10 mouse cellular contexts compared by ENCODE assay signal in the genomic region with DNA sequence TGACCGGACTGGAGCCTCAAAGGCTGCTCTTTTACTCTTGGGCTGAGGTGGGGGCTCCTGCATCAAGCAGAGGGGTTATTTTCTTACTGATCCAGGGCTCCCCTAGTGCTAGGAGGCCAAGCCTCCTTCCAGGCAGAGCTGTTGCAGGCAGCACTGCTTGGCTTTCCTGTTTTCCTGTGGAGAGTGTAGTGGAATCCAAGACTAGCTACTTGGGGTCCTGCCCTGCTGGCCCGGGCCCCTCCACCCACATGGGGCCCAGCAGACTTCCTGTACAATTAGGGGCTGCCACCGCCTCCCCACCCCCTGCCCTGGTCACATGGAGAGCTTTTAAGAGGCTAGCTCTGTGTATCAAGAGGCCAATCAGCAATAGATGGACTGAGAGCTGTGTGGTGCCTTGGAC. TPM values are rescaled to one million over a fixed set of nuclear protein-coding genes. Genes with fewer than 3 reads are reported as not detected.
DNase-seq lines count a peak whose midpoint lies in the region; ATAC-seq lines count a peak whose summit lies in the region.
"Had no signal": no experiment of that assay in that cellular context is flagged by ENCODE, and none has a peak within 500 bp of the region (broad histone marks: within the 10 kb centered on the region; RNA-seq: fewer than 3 reads in every experiment).

No protein-coding gene starts in this region.

- no peak overlapping the region for H3K4me3 ChIP-seq in lung, embryonic 15.5 days
- H3K4me3 ChIP-seq in hindbrain, embryonic 16.5 days (ENCODE audit: low read length): no peak overlapping the region
- no peak overlapping the region for H3K4me3 ChIP-seq in neural tube, embryonic 14.5 days (ENCODE audit: low read depth, low read length)

- peak overlapping the region; percentile 90 for H3K27ac ChIP-seq in lung, embryonic 15.5 days
- no peak overlapping the region for H3K27ac ChIP-seq in hindbrain, embryonic 16.5 days (ENCODE audit: low read depth, low read length)
- H3K27ac ChIP-seq in neural tube, embryonic 14.5 days (ENCODE audit: low read depth, low read length): peak overlapping the region; percentile 40; the same call in 1 of the 2 replicates

- peaks cover 5% of the 10 kb centered on the region; the same call in 1 of the 2 replicates for H3K36me3 ChIP-seq in lung, embryonic 15.5 days
- no peaks in the 10 kb centered on the region for H3K36me3 ChIP-seq in hindbrain, embryonic 16.5 days (ENCODE audit: control insufficient read depth, insufficient read depth, low read length)
- H3K36me3 ChIP-seq in neural tube, embryonic 14.5 days (ENCODE audit: control insufficient read depth, insufficient read depth, low read length): no peaks in the 10 kb centered on the region

- H3K27me3 ChIP-seq in lung, embryonic 15.5 days: no peaks in the 10 kb centered on the region
- no peaks in the 10 kb centered on the region for H3K27me3 ChIP-seq in hindbrain, embryonic 16.5 days (replicated peaks; ENCODE audit: control insufficient read depth, insufficient read depth, low read length)
- no peaks in the 10 kb centered on the region for H3K27me3 ChIP-seq in neural tube, embryonic 14.5 days (ENCODE audit: control insufficient read depth, insufficient read depth, low read length)
- H3K27me3 ChIP-seq: Patski had no signal

- no peaks in the 10 kb centered on the region for H3K9me3 ChIP-seq in lung, embryonic 15.5 days
- H3K9me3 ChIP-seq in hindbrain, embryonic 16.5 days (ENCODE audit: control insufficient read depth, low read length): no peaks in the 10 kb centered on the region
- no peaks in the 10 kb centered on the region for H3K9me3 ChIP-seq in neural tube, embryonic 14.5 days (ENCODE audit: control insufficient read depth, low read length)

- WGBS in lung, embryonic 15.5 days: 22% methylated on average over 3 of the region's 3 CpGs
- 43% methylated on average over 3 of the region's 3 CpGs for WGBS in hindbrain, embryonic 16.5 days
- WGBS in neural tube, embryonic 14.5 days: 32% methylated on average over 3 of the region's 3 CpGs

- H3K9ac ChIP-seq in lung, embryonic 15.5 days: peak overlapping the region; percentile 33; the same call in 1 of the 2 replicates
- H3K9ac ChIP-seq in hindbrain, embryonic 16.5 days (ENCODE audit: low read depth, low read length): no peak overlapping the region
- no peak overlapping the region for H3K9ac ChIP-seq in neural tube, embryonic 14.5 days (replicated peaks; ENCODE audit: low read depth, low read length)

- peaks cover 77% of the 10 kb centered on the region for H3K4me1 ChIP-seq in lung, embryonic 15.5 days
- peaks cover 6% of the 10 kb centered on the region for H3K4me1 ChIP-seq in hindbrain, embryonic 16.5 days (ENCODE audit: control insufficient read depth, insufficient read depth, low read depth, low read length)
- H3K4me1 ChIP-seq in neural tube, embryonic 14.5 days (ENCODE audit: control insufficient read depth, insufficient read depth, low read length): peaks cover 17% of the 10 kb centered on the region; the same call in 1 of the 2 replicates

- peak overlapping the region; percentile 25; the same call in 1 of the 2 replicates for H3K4me2 ChIP-seq in lung, embryonic 15.5 days
- no peak overlapping the region for H3K4me2 ChIP-seq in hindbrain, embryonic 16.5 days (ENCODE audit: low read length)
- H3K4me2 ChIP-seq in neural tube, embryonic 14.5 days (ENCODE audit: low read depth, low read length): no peak overlapping the region

- peak; percentile 33 for ATAC-seq in lung, embryonic 15.5 days (ENCODE audit: borderline replicate concordance, extremely low read depth, low FRiP score, low TSS enrichment)
- 0 out of 2 replicates have a peak, but pooled peaks have one; percentile 18 for ATAC-seq in hindbrain, embryonic 16.5 days
- no peak for ATAC-seq in neural tube, embryonic 14.5 days (ENCODE audit: low read depth)
- ATAC-seq: Patski had no signal

- DNase-seq in heart, adult 11 months: peak; percentile 92
- no peak for DNase-seq in heart, adult 8-10 months (ENCODE audit: low spot score)
- no peak for DNase-seq in lung, postnatal 10 days
- DNase-seq in cerebellum, adult 11-12 months: no peak
- DNase-seq in adrenal gland, postnatal 14 days: no peak
- DNase-seq: layer of hippocampus, postnatal 36 days had no signal

RNA-seq across cellular contexts. Expression of gene Fam129b, which starts 12.6 kb away (rescaled TPM):
- total RNA-seq in heart, adult 8-10 months (2022): 10 to 100 TPM; 19.1 to 26.8 (median 22.6) TPM
- 114 and 117 TPM in 2 replicates for polyA plus RNA-seq in lung, embryonic 15.5 days (2015; fragmentation: Nextera tagmentation; extraction: Ambion mirVana)
- 31.7 and 37.0 TPM in 2 replicates for polyA plus RNA-seq in hindbrain, embryonic 16.5 days (2015; fragmentation: Nextera tagmentation; extraction: Ambion mirVana)
- 11.8 and 18.3 TPM in 2 replicates for polyA plus RNA-seq in neural tube, embryonic 14.5 days (2014; fragmentation: Nextera tagmentation; extraction: Ambion mirVana)
- total RNA-seq in adrenal gland, postnatal 14 days (2021): 22.0 and 23.1 TPM in 2 replicates

RNA-seq across cellular contexts. Expression of gene Stxbp1, which starts 41.5 kb away (rescaled TPM):
- total RNA-seq in heart, adult 8-10 months (2022): 10 to 100 TPM in 3 of 4 experiments, 1 to 10 TPM in 1; 8.5 to 10.8 (median 10.5) TPM
- 21.0 and 22.3 TPM in 2 replicates for polyA plus RNA-seq in lung, embryonic 15.5 days (2015; fragmentation: Nextera tagmentation; extraction: Ambion mirVana)
- polyA plus RNA-seq in hindbrain, embryonic 16.5 days (2015; fragmentation: Nextera tagmentation; extraction: Ambion mirVana): 357 and 362 TPM in 2 replicates
- polyA plus RNA-seq in neural tube, embryonic 14.5 days (2014; fragmentation: Nextera tagmentation; extraction: Ambion mirVana): 290 and 312 TPM in 2 replicates
- total RNA-seq in adrenal gland, postnatal 14 days (2021): 25.2 and 26.4 TPM in 2 replicates

Comparison
In these comparisons a context has a peak if more than half of its experiments do, and no peak if none do; other contexts are left out.
1. RNA of gene Stxbp1, which starts 41.5 kb away (polyA plus RNA-seq): 357 to 362 TPM in hindbrain, embryonic 16.5 days and 290 to 312 TPM in neural tube, embryonic 14.5 days; 21.0 to 22.3 TPM in lung, embryonic 15.5 days; every median in the first group is over 10 times any median in the second.